Mouse (Mus musculus): ENCODE data around the gene Rhbg. TPM values are rescaled to one million over a fixed set of nuclear protein-coding genes. Genes with fewer than 3 reads are reported as not detected.

Rhbg gene
- polyA plus RNA-seq, 1 experiment from 2014 or later = 3.9 TPM

GRCm38 (mm10) chr3:88207451-88208100, 46.9 kb downstream of the Rhbg start:
- Histone ChIP-seq H3K4me2 (replicated peaks; ENCODE audit: low read depth, low read length) (no peak overlapping the region), H3K4me3 (ENCODE audit: low read depth, low read length) (no peak overlapping the region), H3K27me3 (replicated peaks; ENCODE audit: insufficient read depth, low read length) (peaks cover 84% of the 10 kb centered on the region), H3K36me3 (ENCODE audit: insufficient read depth, low read length) (no peaks in the 10 kb centered on the region), H3K4me1 (ENCODE audit: insufficient read depth, low read depth, low read length) (no peaks in the 10 kb centered on the region), H3K27ac (ENCODE audit: low read length) (no peak overlapping the region), H3K9me3 (ENCODE audit: low read length) (no peaks in the 10 kb centered on the region), H3K9ac (replicated peaks; ENCODE audit: low read depth) (no peak overlapping the region)
- DNase-seq (ENCODE audit: low spot score) = no peak
- no peak for ATAC-seq
- no peak for TF ChIP-seq CTCF (IDR thresholded peaks at IDR 0.05)
- TF ChIP-seq EP300 (IDR thresholded peaks at IDR 0.05) = no peak
- 5% methylated on average over 14 of the region's 15 CpGs for WGBS

DNA sequence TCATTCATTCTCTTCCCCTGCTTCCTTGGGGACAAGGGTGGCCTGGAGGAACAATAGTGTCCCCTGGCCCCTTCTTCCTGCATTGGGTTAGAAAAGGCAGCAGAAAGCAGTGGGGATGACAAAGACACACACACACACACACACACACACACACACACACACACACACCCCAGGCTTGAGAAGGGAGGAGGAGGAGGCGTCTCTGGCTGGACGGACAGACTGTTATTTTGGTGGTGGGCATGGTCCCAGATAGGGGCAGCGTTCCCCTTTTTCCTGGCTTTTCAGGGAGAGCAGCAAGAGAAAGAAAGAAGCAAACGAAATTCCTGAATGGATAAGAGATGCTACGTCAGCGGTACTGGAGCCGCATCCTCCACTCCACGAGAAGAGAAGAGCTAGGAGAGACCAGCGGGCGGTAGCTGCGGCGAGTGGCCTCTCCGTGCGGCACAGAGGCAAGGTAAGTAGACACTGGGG, 47.6 kb downstream of the Rhbg start:
- no peaks in the 10 kb centered on the region for H3K9me3 ChIP-seq (ENCODE audit: low read length)
- no peak overlapping the region for H3K4me3 ChIP-seq (ENCODE audit: low read depth, low read length)
- H3K36me3 ChIP-seq (ENCODE audit: insufficient read depth, low read length) = no peaks in the 10 kb centered on the region
- no peak for ATAC-seq
- H3K9ac ChIP-seq (replicated peaks; ENCODE audit: low read depth) = no peak overlapping the region
- H3K27ac ChIP-seq (ENCODE audit: low read length) = no peak overlapping the region
- 2% methylated on average over 14 of the region's 14 CpGs for WGBS
- TF ChIP-seq CTCF (IDR thresholded peaks at IDR 0.05) = no peak
- no peak for TF ChIP-seq EP300 (IDR thresholded peaks at IDR 0.05)
- no peak overlapping the region for H3K4me2 ChIP-seq (replicated peaks; ENCODE audit: low read depth, low read length)
- no peaks in the 10 kb centered on the region for H3K4me1 ChIP-seq (ENCODE audit: insufficient read depth, low read depth, low read length)
- H3K27me3 ChIP-seq (replicated peaks; ENCODE audit: insufficient read depth, low read length) = peaks cover 85% of the 10 kb centered on the region
- no peak for DNase-seq (ENCODE audit: low spot score)

GRCm38 (mm10) chr3:88206500-88206899, 48.0 kb downstream of the Rhbg start:
- no peak overlapping the region for H3K4me3 ChIP-seq (ENCODE audit: low read depth, low read length)
- DNase-seq (ENCODE audit: low spot score) (no peak), ATAC-seq (no peak)
- 3% methylated on average over 3 of the region's 3 CpGs for WGBS
- no peak overlapping the region for H3K4me2 ChIP-seq (replicated peaks; ENCODE audit: low read depth, low read length)
- H3K36me3 ChIP-seq (ENCODE audit: insufficient read depth, low read length) = no peaks in the 10 kb centered on the region
- TF ChIP-seq EP300 (IDR thresholded peaks at IDR 0.05) (no peak), CTCF (IDR thresholded peaks at IDR 0.05) (no peak)
- peaks cover 87% of the 10 kb centered on the region for H3K27me3 ChIP-seq (replicated peaks; ENCODE audit: insufficient read depth, low read length)
- H3K9ac ChIP-seq (replicated peaks; ENCODE audit: low read depth) = no peak overlapping the region
- no peak overlapping the region for H3K27ac ChIP-seq (ENCODE audit: low read length)
- H3K9me3 ChIP-seq (ENCODE audit: low read length) = no peaks in the 10 kb centered on the region
- H3K4me1 ChIP-seq (ENCODE audit: insufficient read depth, low read depth, low read length) = no peaks in the 10 kb centered on the region

- no peak overlapping the region for H3K9ac ChIP-seq (replicated peaks; ENCODE audit: low read depth)
- peaks cover 92% of the 10 kb centered on the region for H3K27me3 ChIP-seq (replicated peaks; ENCODE audit: insufficient read depth, low read length)
- TF ChIP-seq CTCF (IDR thresholded peaks at IDR 0.05) (no peak), EP300 (IDR thresholded peaks at IDR 0.05) (no peak)
- no peaks in the 10 kb centered on the region for H3K36me3 ChIP-seq (ENCODE audit: insufficient read depth, low read length)
- DNase-seq (ENCODE audit: low spot score) = no peak
- H3K4me2 ChIP-seq (replicated peaks; ENCODE audit: low read depth, low read length) = no peak overlapping the region
- no peak overlapping the region for H3K27ac ChIP-seq (ENCODE audit: low read length)
- under 1% methylated on average over 8 of the region's 8 CpGs for WGBS
- no peaks in the 10 kb centered on the region for H3K9me3 ChIP-seq (ENCODE audit: low read length)
- H3K4me3 ChIP-seq (ENCODE audit: low read depth, low read length) = no peak overlapping the region
- no peak for ATAC-seq
- H3K4me1 ChIP-seq (ENCODE audit: insufficient read depth, low read depth, low read length) = 0 out of 2 replicates have a peak, but pooled peaks cover 2% of the 10 kb centered on the region
Measured at GRCm38 (mm10) chr3:88205563-88206491, 48.7 kb downstream of the Rhbg start.

GRCm38 (mm10) chr3:88205176-88205562, 49.3 kb downstream of the Rhbg start:
- ATAC-seq (no peak), DNase-seq (ENCODE audit: low spot score) (no peak)
- H3K27me3 ChIP-seq (replicated peaks; ENCODE audit: insufficient read depth, low read length) = peaks cover 91% of the 10 kb centered on the region
- TF ChIP-seq EP300 (IDR thresholded peaks at IDR 0.05) (no peak), CTCF (IDR thresholded peaks at IDR 0.05) (no peak)
- H3K9me3 ChIP-seq (ENCODE audit: low read length) = no peaks in the 10 kb centered on the region
- WGBS = 11% methylated on average over 4 of the region's 4 CpGs
- no peaks in the 10 kb centered on the region for H3K36me3 ChIP-seq (ENCODE audit: insufficient read depth, low read length)
- H3K27ac ChIP-seq (ENCODE audit: low read length) = no peak overlapping the region
- H3K4me3 ChIP-seq (ENCODE audit: low read depth, low read length) = no peak overlapping the region
- 0 out of 2 replicates have a peak, but pooled peaks cover 3% of the 10 kb centered on the region for H3K4me1 ChIP-seq (ENCODE audit: insufficient read depth, low read depth, low read length)
- H3K4me2 ChIP-seq (replicated peaks; ENCODE audit: low read depth, low read length) = no peak overlapping the region
- H3K9ac ChIP-seq (replicated peaks; ENCODE audit: low read depth) = no peak overlapping the region

DNA sequence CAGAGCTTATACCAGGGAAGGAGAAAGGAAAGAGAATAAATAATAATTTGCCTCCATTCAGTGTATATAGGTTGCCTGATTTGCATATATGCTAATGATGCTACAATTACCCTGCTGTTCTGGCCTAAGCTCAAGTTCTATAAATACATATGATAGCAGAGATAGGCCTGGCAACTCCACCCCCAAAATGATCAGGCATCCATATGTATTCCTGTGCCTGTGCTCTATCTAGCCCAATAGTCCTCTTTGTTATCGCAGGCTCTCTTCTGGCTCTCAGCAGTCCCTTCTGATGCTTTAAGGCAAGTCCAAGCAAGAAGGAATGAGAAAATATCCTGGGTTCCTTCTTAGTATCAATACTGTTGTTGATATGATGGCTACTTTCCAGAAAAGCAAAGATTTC, 49.8 kb downstream of the Rhbg start:
- no peak overlapping the region for H3K9ac ChIP-seq (replicated peaks; ENCODE audit: low read depth)
- no peak overlapping the region for H3K4me2 ChIP-seq (replicated peaks; ENCODE audit: low read depth, low read length)
- no peak for DNase-seq (ENCODE audit: low spot score)
- peaks cover 90% of the 10 kb centered on the region for H3K27me3 ChIP-seq (replicated peaks; ENCODE audit: insufficient read depth, low read length)
- ATAC-seq = no peak
- no peaks in the 10 kb centered on the region for H3K9me3 ChIP-seq (ENCODE audit: low read length)
- WGBS = 44% methylated on average over 1 of the region's 1 CpGs
- H3K4me1 ChIP-seq (ENCODE audit: insufficient read depth, low read depth, low read length) = 0 out of 2 replicates have a peak, but pooled peaks cover 3% of the 10 kb centered on the region
- H3K27ac ChIP-seq (ENCODE audit: low read length) = no peak overlapping the region
- no peaks in the 10 kb centered on the region for H3K36me3 ChIP-seq (ENCODE audit: insufficient read depth, low read length)
- H3K4me3 ChIP-seq (ENCODE audit: low read depth, low read length) = no peak overlapping the region
- TF ChIP-seq CTCF (IDR thresholded peaks at IDR 0.05) (no peak), EP300 (IDR thresholded peaks at IDR 0.05) (no peak)

Data from lung, postnatal 0 days (tissue).